In genomic region chr5:33218746-33219449, GRCm38 (mm10) we compare ENCODE assay signal across 10 mouse cellular contexts. TPM values are rescaled to one million over a fixed set of nuclear protein-coding genes. Genes with fewer than 3 reads are reported as not detected.
DNase-seq lines count a peak whose midpoint lies in the region; ATAC-seq lines count a peak whose summit lies in the region.
"Had no signal": no experiment of that assay in that cellular context is flagged by ENCODE, and none has a peak within 500 bp of the region (broad histone marks: within the 10 kb centered on the region; RNA-seq: fewer than 3 reads in every experiment).

No protein-coding gene starts in this region.

- H3K36me3 ChIP-seq in heart, embryonic 13.5 days, result peaks cover 5% of the 10 kb centered on the region
- no peaks in the 10 kb centered on the region for H3K36me3 ChIP-seq in lung, embryonic 16.5 days (ENCODE audit: control insufficient read depth, insufficient read depth, low read length)
- no peaks in the 10 kb centered on the region for H3K36me3 ChIP-seq in intestine, embryonic 15.5 days
- H3K36me3 ChIP-seq in stomach, embryonic 14.5 days (ENCODE audit: control insufficient read depth, insufficient read depth, low read length), result no peaks in the 10 kb centered on the region
- H3K36me3 ChIP-seq: hindbrain, embryonic 13.5 days; limb, embryonic 15.5 days had no signal

- no peak overlapping the region for H3K4me3 ChIP-seq in heart, embryonic 13.5 days
- no peak overlapping the region for H3K4me3 ChIP-seq in lung, embryonic 16.5 days (ENCODE audit: low read length)
- no peak overlapping the region for H3K4me3 ChIP-seq in intestine, embryonic 15.5 days (replicated peaks)
- no peak overlapping the region for H3K4me3 ChIP-seq in stomach, embryonic 14.5 days (ENCODE audit: low read depth, low read length)
- H3K4me3 ChIP-seq: hindbrain, embryonic 13.5 days; limb, embryonic 15.5 days had no signal

- H3K9me3 ChIP-seq in heart, embryonic 13.5 days, result no peaks in the 10 kb centered on the region
- no peaks in the 10 kb centered on the region for H3K9me3 ChIP-seq in lung, embryonic 16.5 days (ENCODE audit: control insufficient read depth, low read length)
- H3K9me3 ChIP-seq in intestine, embryonic 15.5 days, result no peaks in the 10 kb centered on the region
- H3K9me3 ChIP-seq in stomach, embryonic 14.5 days (ENCODE audit: control insufficient read depth, low read depth, low read length), result no peaks in the 10 kb centered on the region
- H3K9me3 ChIP-seq: hindbrain, embryonic 13.5 days; limb, embryonic 15.5 days had no signal

- no peak for DNase-seq in heart, postnatal 4 days
- DNase-seq in lung, postnatal 25 days (ENCODE audit: low spot score), result no peak
- DNase-seq in right cerebral cortex, postnatal 36 days (ENCODE audit: low spot score in 2 of 2), result no peak
- DNase-seq: layer of hippocampus, adult 9-11 months had no signal

- H3K27ac ChIP-seq in heart, embryonic 13.5 days (replicated peaks), result peak overlapping the region; percentile 87
- peak overlapping the region; percentile 90 for H3K27ac ChIP-seq in lung, embryonic 16.5 days (ENCODE audit: low read length)
- peak overlapping the region; percentile 85 for H3K27ac ChIP-seq in intestine, embryonic 15.5 days
- peak overlapping the region; percentile 78 for H3K27ac ChIP-seq in stomach, embryonic 14.5 days (ENCODE audit: low read length)
- H3K27ac ChIP-seq: hindbrain, embryonic 13.5 days; limb, embryonic 15.5 days had no signal

- no peak for ATAC-seq in heart, embryonic 13.5 days (ENCODE audit: extremely low read depth, insufficient number of reproducible peaks, low FRiP score, low TSS enrichment)
- peak; percentile 45 for ATAC-seq in lung, embryonic 16.5 days (ENCODE audit: low read depth)
- ATAC-seq in intestine, embryonic 15.5 days, result peak; percentile 9; the same call in 1 of the 2 replicates
- no peak; the same call in 1 of the 2 replicates for ATAC-seq in stomach, embryonic 14.5 days (ENCODE audit: insufficient number of reproducible peaks, insufficient read depth, low FRiP score, low read depth)

- peak overlapping the region; percentile 76; the same call in 1 of the 2 replicates for H3K9ac ChIP-seq in heart, embryonic 13.5 days
- H3K9ac ChIP-seq in lung, embryonic 16.5 days (ENCODE audit: low read length), result peak overlapping the region; percentile 44
- H3K9ac ChIP-seq in intestine, embryonic 15.5 days, result 0 out of 2 replicates have a peak overlapping the region, but pooled peaks have one; percentile 22
- no peak overlapping the region for H3K9ac ChIP-seq in stomach, embryonic 14.5 days (replicated peaks; ENCODE audit: low read depth, low read length)
- H3K9ac ChIP-seq: hindbrain, embryonic 13.5 days; limb, embryonic 15.5 days had no signal

- WGBS in heart, embryonic 13.5 days, result 72% methylated on average over 20 of the region's 20 CpGs
- 51% methylated on average over 20 of the region's 20 CpGs for whole genome bisulfite sequencing in lung, embryonic 16.5 days
- 49% methylated on average over 20 of the region's 20 CpGs for WGBS in intestine, embryonic 15.5 days
- WGBS in stomach, embryonic 14.5 days, result 62% methylated on average over 20 of the region's 20 CpGs

- peak overlapping the region; percentile 61; the same call in 1 of the 2 replicates for H3K4me2 ChIP-seq in heart, embryonic 13.5 days
- H3K4me2 ChIP-seq in lung, embryonic 16.5 days (ENCODE audit: low read depth, low read length), result no peak overlapping the region
- peak overlapping the region; percentile 51 for H3K4me2 ChIP-seq in intestine, embryonic 15.5 days (replicated peaks)
- H3K4me2 ChIP-seq in stomach, embryonic 14.5 days (replicated peaks; ENCODE audit: low read depth, low read length), result no peak overlapping the region
- H3K4me2 ChIP-seq: hindbrain, embryonic 13.5 days had no signal

- H3K4me1 ChIP-seq in heart, embryonic 13.5 days, result peaks cover 83% of the 10 kb centered on the region
- peaks cover 36% of the 10 kb centered on the region for H3K4me1 ChIP-seq in lung, embryonic 16.5 days (replicated peaks; ENCODE audit: control insufficient read depth, insufficient read depth, low read length)
- peaks cover 40% of the 10 kb centered on the region for H3K4me1 ChIP-seq in intestine, embryonic 15.5 days (replicated peaks)
- H3K4me1 ChIP-seq in stomach, embryonic 14.5 days (ENCODE audit: control insufficient read depth, insufficient read depth, low read length), result peaks cover 42% of the 10 kb centered on the region

- no peaks in the 10 kb centered on the region for H3K27me3 ChIP-seq in heart, embryonic 13.5 days (replicated peaks)
- no peaks in the 10 kb centered on the region for H3K27me3 ChIP-seq in lung, embryonic 16.5 days (ENCODE audit: control insufficient read depth, insufficient read depth, low read depth, low read length)
- no peaks in the 10 kb centered on the region for H3K27me3 ChIP-seq in intestine, embryonic 15.5 days (replicated peaks)
- H3K27me3 ChIP-seq in stomach, embryonic 14.5 days (ENCODE audit: control insufficient read depth, insufficient read depth, low read length), result no peaks in the 10 kb centered on the region
- H3K27me3 ChIP-seq: hindbrain, embryonic 13.5 days; limb, embryonic 15.5 days had no signal

RNA-seq across cellular contexts. Expression of gene Spon2, which starts 0.6 kb away (rescaled TPM):
- 89.8 and 95.2 TPM in 2 replicates for polyA plus RNA-seq in heart, embryonic 13.5 days (2015; fragmentation: Nextera tagmentation; extraction: Ambion mirVana)
- 10 to 100 TPM; 56.8 to 62.9 TPM for total RNA-seq in heart, postnatal 4 days (2021)
- 23.4 and 30.2 TPM in 2 replicates for polyA plus RNA-seq in lung, embryonic 16.5 days (2015; fragmentation: Nextera tagmentation; extraction: Ambion mirVana)
- 23.7 and 26.0 TPM in 2 replicates for polyA plus RNA-seq in intestine, embryonic 15.5 days (2015; fragmentation: Nextera tagmentation; extraction: Ambion mirVana)
- 23.6 and 23.7 TPM in 2 replicates for polyA plus RNA-seq in stomach, embryonic 14.5 days (2014; fragmentation: Nextera tagmentation; extraction: Ambion mirVana)

RNA-seq across cellular contexts. Expression of gene Ctbp1, which starts 55.9 kb away (rescaled TPM):
- 206 and 234 TPM in 2 replicates for polyA plus RNA-seq in heart, embryonic 13.5 days (2015; fragmentation: Nextera tagmentation; extraction: Ambion mirVana)
- 100 to 1,000 TPM; 264 to 274 TPM for total RNA-seq in heart, postnatal 4 days (2021)
- 259 and 279 TPM in 2 replicates for polyA plus RNA-seq in lung, embryonic 16.5 days (2015; fragmentation: Nextera tagmentation; extraction: Ambion mirVana)
- polyA plus RNA-seq in intestine, embryonic 15.5 days (2015; fragmentation: Nextera tagmentation; extraction: Ambion mirVana), result 275 and 293 TPM in 2 replicates
- 323 and 344 TPM in 2 replicates for polyA plus RNA-seq in stomach, embryonic 14.5 days (2014; fragmentation: Nextera tagmentation; extraction: Ambion mirVana)

Comparison
In these comparisons a context has a peak if more than half of its experiments do, and no peak if none do; other contexts are left out.
1. ATAC-seq: peak in lung, embryonic 16.5 days (single experiment) and intestine, embryonic 15.5 days (single experiment); none in heart, embryonic 13.5 days (single experiment) and stomach, embryonic 14.5 days (single experiment).
2. H3K4me2 ChIP-seq: peak in heart, embryonic 13.5 days (single experiment) and intestine, embryonic 15.5 days (single experiment); none in lung, embryonic 16.5 days (single experiment) and stomach, embryonic 14.5 days (single experiment).
3. Peak in every context shown above with its lines, with median percentiles within 50 percentile points of each other: H3K27ac ChIP-seq.